Mouse (Mus musculus): Measurements from ENCODE around the gene Cdk19.

- TF ChIP-seq POLR2A (IDR thresholded peaks at IDR 0.05; ENCODE audit: control insufficient read depth, extremely low read depth, insufficient read depth, low read length, poor library complexity) (no peak), CTCF (IDR thresholded peaks at IDR 0.05; ENCODE audit: borderline replicate concordance, control insufficient read depth, extremely low read depth, insufficient read depth, low read length, poor library complexity) (no peak)
These were observed 140.3 kb downstream of the Cdk19 start for GRCm38 (mm10) chr10:40479621-40480193.

Measured in thymus, adult 2 months (tissue).